Mouse (Mus musculus): ENCODE results near the gene Rpa2.
"Not testable (repeated sequence)": the region's sequence is repeated elsewhere in the genome, so short reads cannot be mapped to it uniquely, and the experiment has no call there.

The Rpa2 gene

DNA sequence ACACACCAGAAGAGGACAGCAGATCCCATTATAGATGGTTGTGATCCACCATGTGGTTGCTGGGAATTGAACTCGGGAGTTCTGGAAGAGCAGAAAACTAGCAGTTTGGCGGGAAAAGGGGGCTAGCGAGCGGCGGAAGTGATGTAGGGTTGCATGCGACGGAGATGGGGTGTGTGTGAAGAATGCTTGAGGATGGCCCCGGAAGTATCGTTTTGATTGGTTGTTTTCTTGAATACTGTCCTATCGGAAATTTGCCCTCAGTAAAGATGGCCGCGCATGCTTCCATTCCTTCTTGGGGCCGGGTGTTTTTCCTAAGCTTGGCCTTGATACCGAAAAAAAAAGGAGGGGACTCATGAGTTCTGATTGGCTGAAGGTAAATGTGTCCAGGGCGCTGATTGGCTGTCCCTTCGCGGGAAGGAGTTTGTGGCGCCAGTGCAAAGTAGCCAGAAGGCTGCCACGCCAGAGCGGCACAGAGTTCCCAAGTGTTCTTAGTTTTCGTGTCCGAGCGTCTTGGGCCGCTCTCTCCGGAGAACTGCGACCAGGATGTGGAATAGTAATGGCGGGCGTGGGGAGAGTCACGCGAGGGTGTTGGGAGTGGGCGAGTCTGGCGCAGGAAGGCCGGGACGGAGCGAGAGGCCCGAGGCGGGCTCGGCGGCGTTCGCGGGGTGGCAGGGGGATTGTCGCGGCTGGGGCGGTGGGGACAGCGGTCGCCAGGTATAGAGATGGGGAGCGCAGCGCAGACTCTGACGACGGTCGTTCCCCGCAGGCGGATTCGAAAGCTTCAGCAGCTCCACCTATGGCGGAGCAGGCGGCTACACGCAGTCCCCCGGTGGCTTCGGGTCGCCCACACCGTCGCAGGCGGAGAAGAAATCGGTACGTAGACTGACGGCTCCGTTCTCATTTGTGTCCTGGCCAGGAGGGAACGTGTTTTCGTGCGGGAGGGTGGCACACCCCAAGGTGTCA lies at the start of gene Rpa2:
Gene Rpa2 (plus strand): TSS at position 419 of the 963 bp plus-strand sequence.
- peak; percentile 88 for DNase-seq (ENCODE audit: extremely low read depth, insufficient read length, low spot score)

DNA sequence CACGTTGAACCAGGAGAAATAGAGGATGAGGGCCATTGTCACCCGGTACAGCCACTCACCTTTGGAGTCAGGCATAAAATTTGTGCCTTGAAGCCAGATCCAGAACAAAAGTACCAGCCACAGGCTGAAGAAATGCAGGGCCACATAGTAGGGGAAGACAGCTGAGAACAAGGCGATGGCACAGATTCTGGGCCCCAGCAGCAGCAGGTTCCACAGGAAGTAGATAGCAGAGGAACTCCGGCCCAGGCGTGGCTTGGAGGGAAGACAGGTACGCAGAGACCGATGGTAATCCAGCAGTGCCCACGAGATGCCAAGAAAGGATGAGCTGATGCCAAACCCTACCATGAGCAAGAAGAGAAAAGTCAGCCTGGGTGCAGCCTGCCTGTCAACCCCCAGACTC lies 39.9 kb upstream of the Rpa2 start:
- DNase-seq (ENCODE audit: extremely low read depth, insufficient read length, low spot score) = no peak

DNA sequence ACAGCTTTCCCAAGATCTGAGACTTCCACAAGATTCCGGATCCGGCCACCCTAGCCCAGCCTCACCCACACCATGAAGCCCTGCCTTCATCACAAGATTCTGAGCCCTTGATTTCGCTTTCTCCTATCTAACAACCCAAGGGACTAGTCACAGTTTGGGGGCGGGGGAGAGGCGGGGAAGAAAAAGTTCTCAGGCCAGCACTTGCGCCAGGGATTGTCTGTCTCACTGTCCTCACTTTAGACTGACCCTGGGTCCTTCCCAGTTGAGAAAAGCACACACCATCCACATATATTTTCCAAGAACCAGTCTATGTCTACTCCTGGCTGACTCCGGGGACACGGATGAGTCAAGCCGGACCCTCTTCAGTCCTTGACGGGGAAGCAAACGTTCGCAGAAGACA lies 36.5 kb upstream of the Rpa2 start:
- no peak for DNase-seq (ENCODE audit: extremely low read depth, insufficient read length, low spot score)

DNA sequence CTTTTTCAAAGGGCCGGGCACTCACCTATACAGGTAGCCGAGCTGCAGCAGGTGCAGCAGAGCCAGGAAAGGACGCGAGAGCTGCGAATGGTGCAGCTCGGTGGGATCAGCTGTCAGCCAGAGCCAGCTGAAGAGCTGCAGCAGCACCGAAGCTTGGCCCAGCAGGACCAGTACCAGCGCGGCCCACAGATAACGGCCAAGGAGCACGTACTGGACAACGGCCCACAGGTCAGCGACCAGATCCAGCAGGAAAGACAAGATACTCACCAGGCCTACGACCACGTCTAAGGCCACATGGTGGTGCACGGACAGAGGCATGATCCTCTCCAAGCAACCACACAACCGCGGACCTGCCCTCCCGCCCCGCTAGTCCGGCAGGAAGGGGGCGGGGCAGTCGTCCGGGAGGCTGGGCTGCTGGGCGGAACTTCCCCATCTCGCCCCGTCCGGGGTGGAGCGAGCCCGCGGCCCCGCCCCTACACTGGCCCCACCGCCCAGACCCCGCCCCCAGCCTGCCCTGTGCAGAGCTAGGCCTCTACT lies 35.9 kb upstream of the Rpa2 start, which contains the start of gene Xkr8:
Gene Xkr8 (minus strand): TSS at position 399 of the 537 bp plus-strand sequence.
- peak; percentile 80 for DNase-seq (ENCODE audit: extremely low read depth, insufficient read length, low spot score)

DNA sequence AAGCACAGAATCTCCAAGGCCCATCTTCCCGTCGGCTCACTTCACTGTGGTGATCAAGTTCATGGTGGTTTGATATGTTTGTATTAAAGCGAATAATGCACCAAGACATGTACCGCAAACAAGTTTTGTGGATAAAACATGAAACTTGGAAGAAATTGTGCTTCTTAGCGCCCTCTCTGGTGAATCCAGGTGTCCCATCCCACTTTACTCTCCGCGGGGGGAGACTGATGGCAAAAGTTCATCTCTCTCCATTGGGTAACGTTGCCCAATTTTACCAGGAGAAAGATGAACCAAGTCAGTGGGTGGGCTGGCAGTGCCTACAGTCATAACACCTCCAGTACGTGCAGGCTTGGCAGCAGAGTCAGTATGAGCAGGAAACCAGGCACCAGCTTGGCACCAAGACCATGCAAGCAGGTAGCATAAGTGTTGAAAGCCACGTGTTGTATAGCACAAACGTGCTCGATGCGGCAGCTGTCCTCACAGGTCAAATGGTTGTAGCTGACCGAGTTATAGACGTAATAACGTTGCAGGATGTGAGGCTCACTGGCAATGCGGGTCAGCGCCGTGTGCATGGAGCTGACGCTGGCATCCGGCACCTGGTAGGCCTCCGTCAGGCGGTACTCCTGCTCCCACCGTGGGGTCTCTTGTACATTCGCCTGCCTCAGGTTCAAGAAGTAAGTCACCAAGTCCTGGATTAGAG lies 34.9 kb upstream of the Rpa2 start:
- DNase-seq (ENCODE audit: extremely low read depth, insufficient read length, low spot score) = no peak

DNA sequence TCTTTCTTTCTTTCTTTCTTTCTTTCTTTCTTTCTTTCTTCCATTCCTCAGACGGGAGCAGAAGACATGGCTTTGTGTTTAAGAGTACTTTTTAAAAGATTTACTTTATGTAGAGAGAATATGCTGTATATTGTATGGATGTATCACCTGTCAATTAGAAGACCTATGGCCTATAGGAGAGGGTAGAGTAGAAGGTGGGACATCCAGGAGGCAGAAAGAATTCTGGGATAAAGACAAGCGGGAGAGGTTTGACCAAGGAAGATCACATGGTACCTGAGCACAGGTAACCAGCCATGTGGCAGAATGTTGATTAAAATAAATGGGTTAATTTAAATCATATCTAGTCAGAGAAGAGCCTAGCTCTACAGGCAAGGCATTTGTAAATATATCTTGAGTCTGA lies 33.4 kb upstream of the Rpa2 start:
- DNase-seq (ENCODE audit: extremely low read depth, insufficient read length, low spot score) = no peak

DNA sequence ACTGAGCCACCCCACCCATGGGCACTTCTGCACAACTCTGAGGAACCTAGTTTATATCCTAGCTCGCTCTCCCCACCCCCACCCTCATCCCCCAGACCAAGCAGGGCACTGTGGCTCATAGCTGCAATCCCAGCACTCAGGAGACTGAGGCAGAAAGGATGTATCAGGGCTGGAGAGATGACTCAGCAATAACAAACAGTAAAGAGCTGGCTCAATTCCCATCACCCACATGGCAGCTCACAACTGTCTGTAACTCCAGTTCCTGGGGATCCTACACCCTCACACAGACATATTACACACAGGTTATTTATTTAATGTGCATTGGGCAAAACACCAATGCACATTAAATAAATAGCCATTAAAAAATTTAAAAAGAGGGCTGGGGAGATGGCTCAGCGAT lies 32.7 kb upstream of the Rpa2 start:
- no peak for DNase-seq (ENCODE audit: extremely low read depth, insufficient read length, low spot score)

DNA sequence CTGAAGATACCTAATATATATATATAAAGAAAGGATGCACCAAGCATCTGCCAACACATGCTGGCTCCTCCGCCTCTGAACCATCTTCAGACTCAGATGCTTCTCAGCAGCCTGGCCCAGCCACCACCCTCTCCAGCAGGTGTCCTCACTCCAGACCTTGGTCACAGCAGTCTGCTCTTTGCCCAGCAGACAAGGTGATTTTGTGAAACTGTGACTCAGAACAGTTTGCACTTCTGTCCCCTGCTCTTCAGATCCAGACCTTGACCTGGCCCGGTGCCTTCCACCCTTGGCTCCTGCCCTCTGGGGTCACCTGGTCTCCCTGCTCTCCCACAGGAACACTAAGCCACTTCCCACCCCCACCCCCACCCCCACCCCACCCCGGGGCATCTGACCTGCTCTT lies 32.2 kb upstream of the Rpa2 start:
- DNase-seq (ENCODE audit: extremely low read depth, insufficient read length, low spot score) = no peak

DNA sequence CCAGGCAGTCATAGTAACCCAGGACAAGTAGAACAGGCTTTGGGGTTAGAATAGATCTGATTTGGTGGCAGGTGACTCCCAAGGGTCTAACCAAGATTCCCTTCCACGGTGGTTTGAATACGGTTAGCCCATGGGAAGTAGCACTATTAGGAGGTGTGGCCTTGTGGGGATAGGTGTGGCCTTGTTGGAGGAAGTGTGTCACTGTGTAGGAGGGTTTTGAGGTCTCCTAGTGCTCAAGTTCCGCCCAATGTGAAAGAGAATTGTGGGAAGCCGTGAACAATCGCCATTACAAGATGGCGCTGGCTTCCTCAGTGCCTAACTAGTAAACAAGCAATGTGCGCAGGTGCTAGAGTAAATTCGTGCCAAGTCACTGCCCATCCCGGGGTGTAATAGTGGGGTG lies 31.0 kb upstream of the Rpa2 start:
- not testable (repeated sequence) for DNase-seq (ENCODE audit: extremely low read depth, insufficient read length, low spot score)

DNA sequence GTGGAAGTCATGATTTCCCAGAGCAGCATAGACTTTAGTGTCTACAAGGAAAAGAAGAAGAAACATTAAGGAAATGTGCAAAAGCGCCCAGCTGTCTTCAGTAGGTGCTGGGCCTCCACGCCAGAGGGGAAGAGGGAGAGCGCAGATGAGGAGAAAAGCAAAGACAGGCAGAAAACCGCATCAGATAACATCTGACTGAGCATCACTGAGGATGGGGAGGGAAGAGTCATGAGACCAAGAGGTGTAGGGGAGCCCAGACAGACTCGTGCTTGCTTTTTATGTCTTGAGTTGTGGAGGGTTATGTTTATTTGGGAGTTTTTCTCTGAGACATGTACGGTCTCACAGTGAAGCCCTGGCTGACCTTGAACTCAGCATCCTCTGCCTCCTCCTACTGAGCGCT lies 26.6 kb upstream of the Rpa2 start:
- no peak for DNase-seq (ENCODE audit: extremely low read depth, insufficient read length, low spot score)

DNA sequence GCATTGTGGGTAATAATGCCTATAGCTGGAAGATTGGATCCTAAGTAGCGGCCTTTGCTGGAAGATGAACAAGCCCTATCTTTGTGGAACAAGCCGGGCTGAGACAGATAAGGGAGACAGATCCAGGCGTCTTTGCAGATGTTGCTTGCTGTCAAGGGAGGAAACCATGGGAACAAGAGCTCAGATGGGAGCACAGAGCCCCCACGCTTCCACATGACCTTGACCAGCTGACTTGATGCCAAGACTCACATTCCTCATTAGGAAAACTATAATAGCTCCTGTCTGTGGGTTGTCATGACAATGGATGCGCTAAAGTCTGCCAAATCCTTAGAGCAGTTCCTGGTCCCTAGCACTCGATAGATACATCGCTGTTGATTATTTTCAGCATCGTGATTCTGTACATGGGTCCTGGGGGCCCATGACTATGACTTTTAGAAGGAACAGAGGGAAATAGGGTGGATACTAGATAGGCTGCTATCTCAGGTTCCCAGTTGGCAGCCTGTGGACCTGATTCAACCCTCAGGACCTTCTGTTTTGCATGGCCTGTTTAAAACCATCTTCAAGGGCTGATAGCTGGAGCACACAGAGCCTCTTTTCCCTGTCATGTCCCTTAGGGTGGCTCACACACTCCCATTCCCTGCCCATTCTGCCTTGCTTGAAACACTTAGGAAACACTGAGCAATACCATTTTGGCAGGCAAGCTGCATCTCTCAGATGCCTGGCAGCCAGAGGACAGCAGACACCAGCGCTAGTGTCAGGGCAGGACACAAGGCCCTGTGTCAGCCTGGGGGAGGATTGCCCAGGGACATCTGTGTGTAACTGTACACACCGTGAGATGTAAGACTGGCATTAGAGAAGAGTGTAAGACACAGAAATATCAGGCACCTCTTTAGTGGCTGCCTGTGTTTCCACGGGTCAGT lies 23.9 kb upstream of the Rpa2 start:
- no peak for DNase-seq (ENCODE audit: extremely low read depth, insufficient read length, low spot score)

DNA sequence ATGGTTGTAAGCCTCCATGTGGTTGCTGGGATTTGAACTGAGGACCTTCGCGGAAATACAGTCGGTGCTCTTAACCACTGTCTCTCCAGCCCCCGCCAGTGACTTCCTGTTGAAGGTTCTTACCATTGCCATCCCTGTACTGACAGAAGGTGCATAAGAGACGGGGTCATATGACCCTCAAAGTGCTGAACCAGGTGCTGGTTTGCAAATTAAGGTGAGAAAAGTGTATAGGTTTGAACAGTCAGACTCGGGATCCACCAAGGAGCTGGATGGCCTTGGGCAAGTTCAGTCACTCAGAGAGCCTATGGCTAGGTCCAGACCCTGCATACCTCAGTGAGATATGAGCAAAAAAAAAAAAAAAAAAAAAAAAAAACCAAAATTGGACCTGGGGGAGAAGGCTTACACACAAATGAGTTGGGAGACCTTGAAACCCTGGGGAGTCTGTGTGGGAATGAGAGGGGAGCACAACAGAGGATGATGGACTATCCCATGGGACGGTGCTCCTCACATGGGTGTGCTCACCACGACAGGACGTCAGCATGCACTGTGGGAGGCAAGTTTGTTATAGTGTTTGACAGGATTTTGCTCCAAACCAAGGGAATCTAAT lies 21.1 kb upstream of the Rpa2 start:
- DNase-seq (ENCODE audit: extremely low read depth, insufficient read length, low spot score) = no peak

DNA sequence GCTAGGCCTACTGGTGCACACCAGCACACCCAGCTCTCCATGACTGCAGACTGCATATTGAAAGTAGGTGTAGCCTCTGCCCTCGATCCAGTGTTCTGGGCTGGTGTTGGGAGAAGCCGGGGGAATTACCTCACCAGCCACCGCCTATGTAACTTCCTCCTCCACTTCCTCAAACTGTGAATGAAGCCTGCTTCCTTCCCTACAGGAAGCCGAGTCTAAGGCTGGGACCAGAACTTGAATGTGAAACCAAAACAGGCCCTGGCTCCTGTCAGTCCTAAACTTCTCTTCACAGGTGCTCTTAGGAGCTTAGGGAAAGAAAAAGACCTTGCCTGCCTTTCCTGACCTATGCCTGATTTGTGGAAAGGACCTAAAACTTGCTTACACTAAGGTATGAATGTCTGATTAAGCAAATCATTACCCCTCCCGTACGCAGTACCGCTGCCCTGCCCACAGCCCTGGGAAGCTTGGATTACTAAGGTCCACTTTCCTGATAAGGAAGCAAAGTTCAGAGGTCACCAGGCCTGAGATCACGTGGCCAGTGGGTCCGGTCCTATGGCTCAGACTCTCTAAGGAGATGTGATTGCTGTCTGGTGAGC lies 20.4 kb upstream of the Rpa2 start:
- no peak for DNase-seq (ENCODE audit: extremely low read depth, insufficient read length, low spot score)

DNA sequence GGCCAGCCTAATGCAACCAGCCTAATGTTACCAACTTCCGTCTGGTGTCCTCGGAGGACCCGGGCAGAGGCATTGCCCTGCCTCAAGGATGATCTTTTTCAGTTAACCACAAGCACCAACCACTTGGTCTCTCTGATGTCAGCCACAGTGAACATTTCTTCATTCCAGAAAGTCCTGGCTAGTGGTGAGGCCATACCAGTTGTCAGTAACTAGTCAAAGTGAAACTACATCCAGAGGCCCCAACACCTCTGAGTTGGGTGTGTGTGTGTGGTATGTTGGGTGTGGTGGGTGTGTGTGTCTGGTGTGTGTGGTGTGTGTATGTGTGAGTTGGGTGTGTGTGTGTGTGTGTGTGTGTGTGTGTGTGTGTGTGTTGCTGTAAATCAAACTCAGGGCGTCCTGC lies 19.4 kb upstream of the Rpa2 start:
- peak; percentile 28 for DNase-seq (ENCODE audit: extremely low read depth, insufficient read length, low spot score)

DNA sequence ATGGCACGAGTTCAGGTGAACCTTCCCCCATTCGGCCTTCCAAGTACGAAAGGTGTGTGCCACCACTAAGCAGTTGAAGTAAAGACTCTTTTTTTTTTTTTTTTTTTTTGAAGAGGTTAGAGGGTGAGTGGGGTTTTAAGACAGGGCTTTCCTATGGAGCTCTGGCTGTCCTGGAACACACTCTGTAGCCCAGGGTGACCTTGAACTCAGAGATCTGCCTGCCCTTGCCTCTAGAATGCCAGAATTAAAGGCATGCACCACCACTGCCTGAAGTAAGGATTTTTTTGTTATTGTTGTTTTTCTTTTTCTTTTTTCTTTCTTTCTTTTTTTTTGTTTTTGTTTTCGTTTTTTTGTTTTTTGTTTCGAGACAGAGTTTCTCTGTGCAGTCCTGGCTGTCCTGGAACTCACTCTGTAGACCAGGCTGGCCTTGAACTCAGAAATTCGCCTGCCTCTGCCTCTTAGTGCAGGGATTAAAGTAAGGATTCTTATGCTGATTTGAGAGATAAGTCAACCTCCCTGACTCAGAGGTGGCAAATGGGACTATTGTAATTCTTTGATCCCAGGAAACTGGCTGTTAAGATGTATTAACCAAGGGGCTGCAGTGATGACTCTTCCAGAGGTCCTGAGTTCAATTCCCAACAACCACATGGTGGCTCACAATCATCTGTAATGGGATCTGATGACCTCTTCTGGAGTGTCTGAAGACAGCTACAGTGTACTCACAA lies 18.7 kb upstream of the Rpa2 start:
- no peak for DNase-seq (ENCODE audit: extremely low read depth, insufficient read length, low spot score)

DNA sequence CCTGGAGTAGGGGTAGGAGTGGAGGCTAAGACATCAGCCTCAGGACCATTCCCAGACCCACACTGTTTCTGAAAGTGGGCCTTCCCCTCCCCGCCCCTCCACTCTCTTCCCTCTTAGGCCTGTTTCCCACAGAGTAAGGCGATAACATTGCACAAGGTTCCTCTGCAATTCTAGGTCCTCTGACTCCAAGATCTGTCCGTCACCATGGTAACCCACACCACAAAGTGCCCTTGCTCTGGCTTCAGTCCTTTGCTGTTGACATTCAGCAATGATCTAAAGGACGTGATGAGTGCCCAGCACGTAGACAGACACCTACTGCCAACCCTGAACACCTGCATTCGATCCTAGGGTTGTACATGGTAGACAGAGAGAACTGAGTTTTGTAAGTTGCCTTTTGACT lies 15.1 kb upstream of the Rpa2 start:
- DNase-seq (ENCODE audit: extremely low read depth, insufficient read length, low spot score) = no peak

DNA sequence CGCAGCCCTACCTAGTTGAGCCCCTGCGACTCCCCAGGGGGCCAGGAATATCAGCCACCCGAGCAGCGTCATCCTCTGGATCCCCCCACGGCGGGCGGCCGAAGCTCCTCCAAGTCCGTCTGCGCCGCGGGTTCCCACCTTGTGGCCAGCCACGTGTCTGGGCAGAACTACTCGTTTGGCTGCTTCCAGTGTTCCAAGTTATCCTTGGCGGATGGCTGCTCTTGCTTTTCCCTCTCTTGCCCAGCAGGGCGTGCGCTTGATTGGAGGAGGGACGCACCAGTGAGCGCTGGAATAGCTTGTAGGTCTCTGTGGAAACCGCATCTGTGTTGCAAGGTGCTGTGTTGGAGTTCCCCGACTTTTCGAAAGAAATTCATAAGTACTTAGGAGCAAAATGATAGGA lies 11.2 kb upstream of the Rpa2 start, which contains the start of gene Smpdl3b:
Gene Smpdl3b (minus strand): TSS at position 279 of the 400 bp plus-strand sequence.
- DNase-seq (ENCODE audit: extremely low read depth, insufficient read length, low spot score) = peak; percentile 80

DNA sequence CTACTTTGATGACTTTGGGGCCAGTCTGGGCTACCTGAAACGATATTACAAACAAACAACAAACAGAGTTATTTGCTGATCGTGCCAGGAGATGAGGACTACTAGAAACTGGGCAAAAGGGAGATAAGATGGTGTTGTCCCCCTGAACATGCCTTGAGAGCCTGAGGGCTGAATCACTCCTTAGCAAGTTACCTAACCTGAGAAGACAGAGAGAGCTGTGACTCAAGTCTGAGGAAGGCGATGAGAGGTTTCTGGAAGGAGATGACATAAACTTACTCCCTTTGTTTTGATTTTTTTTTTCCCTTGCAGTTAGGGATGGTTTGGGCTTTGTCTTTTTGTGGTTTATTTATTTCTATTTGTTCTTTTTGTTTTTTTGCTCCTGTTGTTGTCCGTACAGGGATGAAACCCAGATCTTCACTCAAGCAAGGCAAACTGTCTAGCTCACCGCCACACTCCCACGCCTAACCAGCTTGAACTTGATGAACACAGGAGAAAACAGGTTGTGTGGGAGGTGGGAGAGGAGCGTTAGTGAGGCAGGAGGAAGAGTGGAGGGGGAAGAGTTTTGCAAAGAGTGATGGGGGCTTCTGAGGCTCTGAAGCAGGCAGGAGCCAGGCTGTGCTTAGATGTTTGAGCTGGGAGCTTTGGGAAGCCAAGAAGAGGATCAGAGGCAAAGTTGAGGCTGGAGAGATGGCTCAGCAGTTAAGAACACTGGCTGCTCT lies 10.3 kb upstream of the Rpa2 start:
- peak; percentile 38 for DNase-seq (ENCODE audit: extremely low read depth, insufficient read length, low spot score)
